In genomic region chr9:97672681-97673080, GRCm38 (mm10) we compare ENCODE assay signal across 19 mouse cellular contexts.
DNase-seq lines count a peak whose midpoint lies in the region; ATAC-seq lines count a peak whose summit lies in the region.
"Had no signal": no experiment of that assay in that cellular context is flagged by ENCODE, and none has a peak within 500 bp of the region (broad histone marks: within the 10 kb centered on the region; RNA-seq: fewer than 3 reads in every experiment).

No protein-coding gene starts in this region.

- H3K4me2 ChIP-seq in hindbrain, embryonic 16.5 days (ENCODE audit: low read length): no peak overlapping the region
- H3K4me2 ChIP-seq in hindbrain, embryonic 13.5 days: no peak overlapping the region
- H3K4me2 ChIP-seq in forebrain, embryonic 14.5 days (ENCODE audit: low read length): no peak overlapping the region
- H3K4me2 ChIP-seq in neural tube, embryonic 15.5 days: no peak overlapping the region
- H3K4me2 ChIP-seq: embryonic facial prominence, embryonic 15.5 days; heart, embryonic 11.5 days had no signal

- H3K4me1 ChIP-seq in hindbrain, embryonic 16.5 days (ENCODE audit: control insufficient read depth, insufficient read depth, low read depth, low read length): peaks cover 3% of the 10 kb centered on the region; the same call in 1 of the 2 replicates
- H3K4me1 ChIP-seq in hindbrain, embryonic 13.5 days (replicated peaks): peaks cover 10% of the 10 kb centered on the region
- peaks cover 2% of the 10 kb centered on the region; the same call in 1 of the 2 replicates for H3K4me1 ChIP-seq in forebrain, embryonic 14.5 days (ENCODE audit: control insufficient read depth, insufficient read depth, low read length)
- H3K4me1 ChIP-seq in neural tube, embryonic 15.5 days: peaks cover 8% of the 10 kb centered on the region; the same call in 1 of the 2 replicates
- H3K4me1 ChIP-seq: embryonic facial prominence, embryonic 15.5 days had no signal

- H3K4me3 ChIP-seq in hindbrain, embryonic 16.5 days (ENCODE audit: low read length): no peak overlapping the region
- H3K4me3 ChIP-seq in hindbrain, embryonic 13.5 days: no peak overlapping the region
- H3K4me3 ChIP-seq in forebrain, embryonic 14.5 days (ENCODE audit: low read depth, low read length): no peak overlapping the region
- no peak overlapping the region for H3K4me3 ChIP-seq in neural tube, embryonic 15.5 days (replicated peaks)
- H3K4me3 ChIP-seq: embryonic facial prominence, embryonic 15.5 days had no signal

- peak; percentile 22 for DNase-seq in embryo, embryonic 9.5 days (ENCODE audit: extremely low spot score)
- peak; percentile 60 for DNase-seq in forebrain, embryonic 14.5 days (ENCODE audit: low spot score)
- no peak for DNase-seq in cerebellum, adult 18-20 months
- DNase-seq: adrenal gland, adult 2 months; gastrocnemius, postnatal 25 days; heart, postnatal 36 days; kidney, adult 11 months; kidney, postnatal 14 days; lung, postnatal 10 days; thymus, postnatal 25 days had no signal

- no peaks in the 10 kb centered on the region for H3K27me3 ChIP-seq in hindbrain, embryonic 16.5 days (replicated peaks; ENCODE audit: control insufficient read depth, insufficient read depth, low read length)
- H3K27me3 ChIP-seq in hindbrain, embryonic 13.5 days: no peaks in the 10 kb centered on the region
- no peaks in the 10 kb centered on the region for H3K27me3 ChIP-seq in forebrain, embryonic 14.5 days (replicated peaks; ENCODE audit: control insufficient read depth, insufficient read depth, low read length)
- no peaks in the 10 kb centered on the region for H3K27me3 ChIP-seq in neural tube, embryonic 15.5 days (replicated peaks)
- H3K27me3 ChIP-seq: embryonic facial prominence, embryonic 15.5 days had no signal

- ATAC-seq in hindbrain, embryonic 16.5 days: peak; percentile 78
- ATAC-seq in hindbrain, embryonic 13.5 days (ENCODE audit: low FRiP score): no peak
- ATAC-seq in forebrain, embryonic 14.5 days: peak; percentile 58
- no peak for ATAC-seq in neural tube, embryonic 15.5 days (ENCODE audit: low FRiP score)
- ATAC-seq in megakaryocyte-erythroid progenitor cell, adult 5-6 weeks (replicated peaks; ENCODE audit: low FRiP score, low TSS enrichment, poor library complexity, severe bottlenecking): no peak
- ATAC-seq in megakaryocyte, adult 5-6 weeks (ENCODE audit: poor library complexity, severe bottlenecking): no peak

- no peak overlapping the region for H3K27ac ChIP-seq in hindbrain, embryonic 16.5 days (ENCODE audit: low read depth, low read length)
- no peak overlapping the region for H3K27ac ChIP-seq in hindbrain, embryonic 13.5 days
- H3K27ac ChIP-seq in forebrain, embryonic 14.5 days (ENCODE audit: low read depth, low read length): no peak overlapping the region
- H3K27ac ChIP-seq in neural tube, embryonic 15.5 days (replicated peaks): 0 out of 2 replicates have a peak overlapping the region, but pooled peaks have one; percentile 38
- H3K27ac ChIP-seq: embryonic facial prominence, embryonic 15.5 days; liver, embryonic 14.5 days had no signal

- no peak overlapping the region for H3K9ac ChIP-seq in hindbrain, embryonic 16.5 days (ENCODE audit: low read depth, low read length)
- no peak overlapping the region for H3K9ac ChIP-seq in hindbrain, embryonic 13.5 days
- H3K9ac ChIP-seq in forebrain, embryonic 14.5 days (ENCODE audit: low read length): no peak overlapping the region
- no peak overlapping the region for H3K9ac ChIP-seq in neural tube, embryonic 15.5 days (replicated peaks)
- H3K9ac ChIP-seq: embryonic facial prominence, embryonic 15.5 days; liver, embryonic 14.5 days had no signal

- H3K36me3 ChIP-seq in hindbrain, embryonic 16.5 days (ENCODE audit: control insufficient read depth, insufficient read depth, low read length): no peaks in the 10 kb centered on the region
- no peaks in the 10 kb centered on the region for H3K36me3 ChIP-seq in hindbrain, embryonic 13.5 days
- H3K36me3 ChIP-seq in forebrain, embryonic 14.5 days (ENCODE audit: control insufficient read depth, insufficient read depth, low read length): no peaks in the 10 kb centered on the region
- H3K36me3 ChIP-seq in neural tube, embryonic 15.5 days: no peaks in the 10 kb centered on the region
- H3K36me3 ChIP-seq: embryonic facial prominence, embryonic 15.5 days; G1E had no signal

- H3K9me3 ChIP-seq in hindbrain, embryonic 16.5 days (ENCODE audit: control insufficient read depth, low read length): no peaks in the 10 kb centered on the region
- H3K9me3 ChIP-seq in hindbrain, embryonic 13.5 days: no peaks in the 10 kb centered on the region
- H3K9me3 ChIP-seq in forebrain, embryonic 14.5 days (replicated peaks; ENCODE audit: control insufficient read depth, low read length): no peaks in the 10 kb centered on the region
- no peaks in the 10 kb centered on the region for H3K9me3 ChIP-seq in neural tube, embryonic 15.5 days (replicated peaks)
- H3K9me3 ChIP-seq: embryonic facial prominence, embryonic 15.5 days had no signal

- 20% methylated on average over 5 of the region's 5 CpGs for WGBS in hindbrain, embryonic 16.5 days
- 14% methylated on average over 5 of the region's 5 CpGs for WGBS in hindbrain, embryonic 13.5 days
- 1% methylated on average over 5 of the region's 5 CpGs for WGBS in forebrain, embryonic 14.5 days
- WGBS in neural tube, embryonic 15.5 days: 17% methylated on average over 5 of the region's 5 CpGs

Comparison
In these comparisons a context has a peak if more than half of its experiments do, and no peak if none do; other contexts are left out.
1. ATAC-seq: peak in hindbrain, embryonic 16.5 days (single experiment) and forebrain, embryonic 14.5 days (single experiment); none in hindbrain, embryonic 13.5 days (single experiment), neural tube, embryonic 15.5 days (single experiment), megakaryocyte-erythroid progenitor cell, adult 5-6 weeks (single experiment) and megakaryocyte, adult 5-6 weeks (single experiment).
2. DNase-seq: peak in embryo, embryonic 9.5 days (single experiment) and forebrain, embryonic 14.5 days (single experiment); none in cerebellum, adult 18-20 months (0 of 2).